Comparison of ENCODE assay signal across 9 mouse cellular contexts in genomic region chr11:95833631-95834142, GRCm38 (mm10). TPM values are rescaled to one million over a fixed set of nuclear protein-coding genes. Genes with fewer than 3 reads are reported as not detected.
DNase-seq lines count a peak whose midpoint lies in the region; ATAC-seq lines count a peak whose summit lies in the region.
"Had no signal": no experiment of that assay in that cellular context is flagged by ENCODE, and none has a peak within 500 bp of the region (broad histone marks: within the 10 kb centered on the region; RNA-seq: fewer than 3 reads in every experiment).

No protein-coding gene starts in this region.

- DNase-seq in heart, adult 8-10 months (ENCODE audit: low spot score) = no peak
- DNase-seq in spleen, adult 18-20 months = peak; percentile 25 to 26
- no peak for DNase-seq in spleen, postnatal 14 days (ENCODE audit: low spot score in 2 of 2)
- DNase-seq in limb, embryonic 10.5 days (ENCODE audit: low spot score) = no peak
- DNase-seq in thymus, postnatal 25 days = peak; percentile 64
- DNase-seq in left cerebral cortex, postnatal 36 days (ENCODE audit: low spot score in 2 of 2) = no peak
- no peak for DNase-seq in left cerebral cortex, postnatal 25 days (ENCODE audit: low spot score in 2 of 2)
- DNase-seq: cerebellum, adult 9-10 months had no signal

- H3K36me3 ChIP-seq in heart, embryonic 12.5 days = no peaks in the 10 kb centered on the region
- H3K36me3 ChIP-seq in limb, embryonic 10.5 days = no peaks in the 10 kb centered on the region

- 11% methylated on average over 18 of the region's 18 CpGs for WGBS in heart, embryonic 12.5 days
- WGBS in limb, embryonic 10.5 days = 4% methylated on average over 18 of the region's 18 CpGs

- peaks cover 92% of the 10 kb centered on the region for H3K4me1 ChIP-seq in heart, embryonic 12.5 days (replicated peaks)
- peaks cover 53% of the 10 kb centered on the region for H3K4me1 ChIP-seq in limb, embryonic 10.5 days

- intact Hi-C loops in left cerebral cortex, postnatal 36 days (cut with DNase I) = no loop called here
- intact Hi-C loops in left cerebral cortex, postnatal 25 days (cut with DNase I) = no loop called here

- H3K27ac ChIP-seq in heart, embryonic 12.5 days (ENCODE audit: poor library complexity, severe bottlenecking) = no peak overlapping the region
- no peak overlapping the region for H3K27ac ChIP-seq in limb, embryonic 10.5 days

- H3K4me2 ChIP-seq in heart, embryonic 12.5 days = peak overlapping the region; percentile 49

- no peak for ATAC-seq in heart, embryonic 12.5 days (ENCODE audit: insufficient number of reproducible peaks, low FRiP score)

- H3K9ac ChIP-seq in heart, embryonic 12.5 days = no peak overlapping the region

- H3K4me3 ChIP-seq in heart, embryonic 12.5 days = peak overlapping the region; percentile 6; the same call in 1 of the 2 replicates
- H3K4me3 ChIP-seq in limb, embryonic 10.5 days = peak overlapping the region; percentile 29

- peaks cover 57% of the 10 kb centered on the region for H3K27me3 ChIP-seq in heart, embryonic 12.5 days (replicated peaks)
- H3K27me3 ChIP-seq in limb, embryonic 10.5 days (ENCODE audit: low read depth, poor library complexity, severe bottlenecking) = peaks cover 100% of the 10 kb centered on the region

- no peaks in the 10 kb centered on the region for H3K9me3 ChIP-seq in heart, embryonic 12.5 days (replicated peaks)
- no peaks in the 10 kb centered on the region for H3K9me3 ChIP-seq in limb, embryonic 10.5 days (replicated peaks)

RNA-seq across cellular contexts. Expression of gene Gngt2, which starts 3.3 kb away (rescaled TPM):
- 39.1 and 39.2 TPM in 2 replicates for polyA plus RNA-seq in heart, embryonic 12.5 days (2016; fragmentation: Nextera tagmentation; extraction: Ambion mirVana)
- 10 to 100 TPM; 11.6 to 19.0 (median 15.7) TPM for total RNA-seq in heart, adult 8-10 months (2022)
- polyA plus RNA-seq in limb, embryonic 10.5 days (2016; fragmentation: Nextera tagmentation; extraction: Ambion mirVana) = 8.9 and 9.3 TPM in 2 replicates
- 1 to 10 TPM; 3.1 to 3.9 TPM for total RNA-seq in left cerebral cortex, postnatal 36 days (2021)
- total RNA-seq in left cerebral cortex, postnatal 25 days (2021) = 1 to 10 TPM; 2.6 to 3.2 TPM

RNA-seq across cellular contexts. Expression of gene Abi3, which starts 8.6 kb away (rescaled TPM):
- polyA plus RNA-seq in heart, embryonic 12.5 days (2016; fragmentation: Nextera tagmentation; extraction: Ambion mirVana) = 22.3 and 26.0 TPM in 2 replicates
- 10 to 100 TPM in 1 of 4 experiments, 1 to 10 TPM in 3; 7.3 to 10.8 (median 8.8) TPM for total RNA-seq in heart, adult 8-10 months (2022)
- 4.0 and 4.4 TPM in 2 replicates for polyA plus RNA-seq in limb, embryonic 10.5 days (2016; fragmentation: Nextera tagmentation; extraction: Ambion mirVana)
- 1 to 10 TPM; 5.1 to 5.3 TPM for total RNA-seq in left cerebral cortex, postnatal 36 days (2021)
- 1 to 10 TPM; 6.4 to 6.5 TPM for total RNA-seq in left cerebral cortex, postnatal 25 days (2021)

RNA-seq across cellular contexts. Expression of gene Phospho1, which starts 9.4 kb away (rescaled TPM):
- polyA plus RNA-seq in heart, embryonic 12.5 days (2016; fragmentation: Nextera tagmentation; extraction: Ambion mirVana) = 0.65 and 0.66 TPM in 2 replicates
- total RNA-seq in heart, adult 8-10 months (2022) = 100 to 1,000 TPM; 171 to 185 (median 175) TPM
- not detected in 2 replicates for polyA plus RNA-seq in limb, embryonic 10.5 days (2016; fragmentation: Nextera tagmentation; extraction: Ambion mirVana)
- 10 to 100 TPM; 70.8 to 84.6 TPM for total RNA-seq in left cerebral cortex, postnatal 36 days (2021)
- 10 to 100 TPM; 69.9 to 71.8 TPM for total RNA-seq in left cerebral cortex, postnatal 25 days (2021)

Comparison
In these comparisons a context has a peak if more than half of its experiments do, and no peak if none do; other contexts are left out.
1. DNase-seq: peak in spleen, adult 18-20 months (2 of 2) and thymus, postnatal 25 days (single experiment); none in heart, adult 8-10 months (single experiment), spleen, postnatal 14 days (0 of 2), limb, embryonic 10.5 days (single experiment), left cerebral cortex, postnatal 36 days (0 of 2) and left cerebral cortex, postnatal 25 days (0 of 2).